Mouse (Mus musculus) Patski (cell line): ENCODE measurements around the gene Cc2d2b. TPM values are rescaled to one million over a fixed set of nuclear protein-coding genes. Genes with fewer than 3 reads are reported as not detected.

Experiments used
- ATAC-seq: fragments of 100-300 bp; one replicate; pipeline ENCODE4 v1.8.0; 2021
- CTCF ChIA-PET: fragments of 350-600 bp; sonication (Branson Sonifier 250); formaldehyde crosslinking; loops from one replicate; lab custom pipeline; 2022; ENCODE audit warnings: inconsistent platforms; lab: Charles Lee
- POLR2A ChIA-PET: fragments of 350-600 bp; sonication (Branson Sonifier 250); formaldehyde crosslinking; loops from one replicate; lab custom pipeline; 2022; ENCODE audit warnings: antibody characterized with exemption, inconsistent platforms; lab: Charles Lee
- DNase-seq: peaks from one replicate; pipeline ENCODE4 v3.0.0-alpha.2; 2011; ENCODE audit warnings: low read depth, low spot score
- H3K27me3 ChIP-seq: fragments of 371-371 bp; one replicate; pipeline ENCODE4 v1.5.1; 2021
- CTCF ChIP-seq: fragments of 100-300 bp; IDR thresholded peaks from one replicate; pipeline ENCODE4 v1.5.1; 2021
- in situ Hi-C: fragments of 300-500 bp; cut with MboI; formaldehyde crosslinking; loops from 3 replicates; pipeline ENCODE4 v1.11.1; 2018; ENCODE audit warnings: low pct_unique_long_range_greater_than_20kb, mixed read lengths
- polyA plus RNA-seq: library from polyadenylated mRNA; unstranded; gene quantifications from one replicate; pipeline ENCODE4 v1.2.3, GENCODE M21; 2021

Cc2d2b gene
- polyA plus RNA-seq, 1 experiment from 2014 or later = not detected

GRCm38 (mm10) chr19:40746603-40747002 is 1.9 kb upstream of the Cc2d2b start:
- CTCF ChIA-PET = interaction anchor here (0.7 to 2.1 kb wide), 2 partner anchors 11 to 24 kb away, joined by 3 to 5 read pairs; no protein-coding TSS in a partner anchor
- DNase-seq (no peak), ATAC-seq (no peak)
- peak; percentile 29 for TF ChIP-seq CTCF
- POLR2A ChIA-PET = no interaction called here
- in situ Hi-C loops = no loop called here
- peaks cover 53% of the 10 kb centered on the region for H3K27me3 ChIP-seq

- ChIA-PET CTCF (interaction anchor here (0.8 to 1.4 kb wide), 6 partner anchors 9 to 262 kb away, joined by 3 to 5 read pairs (median 4); no protein-coding TSS in a partner anchor), POLR2A (no interaction called here)
- DNase-seq (no peak), ATAC-seq (no peak)
- peak; percentile 86 for TF ChIP-seq CTCF
- H3K27me3 ChIP-seq = peaks cover 79% of the 10 kb centered on the region
- in situ Hi-C loops = loop anchor here (10.0 kb wide), 1 partner anchor 270 kb away; the partner anchor contains the start of gene Dntt
Observed at GRCm38 (mm10) chr19:40754311-40754710, 5.8 kb downstream of the Cc2d2b start.

GRCm38 (mm10) chr19:40760071-40760470 is 11.5 kb downstream of the Cc2d2b start:
- POLR2A ChIA-PET = no interaction called here
- DNase-seq = no peak
- ATAC-seq = no peak
- TF ChIP-seq CTCF = no peak
- CTCF ChIA-PET = no interaction called here
- H3K27me3 ChIP-seq = peaks cover 65% of the 10 kb centered on the region
- in situ Hi-C loops = no loop called here

- ChIA-PET CTCF (interaction anchor here (0.9 kb wide), 1 partner anchor 9 kb away, joined by 5 read pairs; no protein-coding TSS in a partner anchor), POLR2A (interaction anchor here (0.6 kb wide), 1 partner anchor 10 kb away, joined by 3 read pairs; no protein-coding TSS in a partner anchor)
- no peak for TF ChIP-seq CTCF
- no peak for DNase-seq
- H3K27me3 ChIP-seq = peaks cover 64% of the 10 kb centered on the region
- no peak for ATAC-seq
- in situ Hi-C loops = no loop called here
Observed at GRCm38 (mm10) chr19:40762023-40762759, 13.6 kb downstream of the Cc2d2b start.

- no peak for ATAC-seq
- TF ChIP-seq CTCF = no peak
- CTCF ChIA-PET = no interaction called here
- H3K27me3 ChIP-seq = peaks cover 77% of the 10 kb centered on the region
- in situ Hi-C loops = no loop called here
- DNase-seq = no peak
- POLR2A ChIA-PET = no interaction called here
Observed at GRCm38 (mm10) chr19:40767189-40767588, 18.6 kb downstream of the Cc2d2b start.

GRCm38 (mm10) chr19:40769341-40769770 is 20.8 kb downstream of the Cc2d2b start:
- TF ChIP-seq CTCF = no peak
- H3K27me3 ChIP-seq = peaks cover 70% of the 10 kb centered on the region
- CTCF ChIA-PET = no interaction called here
- POLR2A ChIA-PET = no interaction called here
- in situ Hi-C loops = no loop called here
- ATAC-seq = no peak
- no peak for DNase-seq

- CTCF ChIA-PET = interaction anchor here (1.4 kb wide), 1 partner anchor 10 kb away, joined by 3 read pairs; no protein-coding TSS in a partner anchor
- H3K27me3 ChIP-seq = peaks cover 75% of the 10 kb centered on the region
- POLR2A ChIA-PET = interaction anchor here (0.6 kb wide), 1 partner anchor 79 kb away, joined by 4 read pairs; no protein-coding TSS in a partner anchor
- DNase-seq (no peak), ATAC-seq (no peak)
- no peak for TF ChIP-seq CTCF
- in situ Hi-C loops = no loop called here
Observed at GRCm38 (mm10) chr19:40788004-40788714, 39.6 kb downstream of the Cc2d2b start.

- CTCF ChIA-PET = interaction anchor here (1.4 kb wide), 1 partner anchor 10 kb away, joined by 3 read pairs; no protein-coding TSS in a partner anchor
- peaks cover 73% of the 10 kb centered on the region for H3K27me3 ChIP-seq
- TF ChIP-seq CTCF = no peak
- POLR2A ChIA-PET = no interaction called here
- in situ Hi-C loops = no loop called here
- DNase-seq = no peak
- no peak for ATAC-seq
Observed at GRCm38 (mm10) chr19:40788715-40789084, 40.1 kb downstream of the Cc2d2b start.

GRCm38 (mm10) chr19:40805176-40805737 is 56.7 kb downstream of the Cc2d2b start:
- no peak for DNase-seq
- in situ Hi-C loops = no loop called here

GRCm38 (mm10) chr19:40809858-40810257 is 61.3 kb downstream of the Cc2d2b start:
- H3K27me3 ChIP-seq = peaks cover 10% of the 10 kb centered on the region
- in situ Hi-C loops = no loop called here
- DNase-seq (no peak), ATAC-seq (no peak)
- no peak for TF ChIP-seq CTCF
- POLR2A ChIA-PET = interaction anchor here (0.7 kb wide), 1 partner anchor 24 kb away, joined by 5 read pairs; no protein-coding TSS in a partner anchor
- CTCF ChIA-PET = interaction anchor here (1.8 kb wide), 1 partner anchor 11 kb away, joined by 4 read pairs; no protein-coding TSS in a partner anchor

More at GRCm38 (mm10) chr19:40805176-40805737, 56.7 kb downstream of the Cc2d2b start:
- H3K27me3 ChIP-seq = peaks cover 42% of the 10 kb centered on the region
- ChIA-PET CTCF (no interaction called here), POLR2A (no interaction called here)
- no peak for ATAC-seq
- no peak for TF ChIP-seq CTCF
